Mouse (Mus musculus): Measurements from ENCODE around the gene Fmod.

The Fmod gene

DNA sequence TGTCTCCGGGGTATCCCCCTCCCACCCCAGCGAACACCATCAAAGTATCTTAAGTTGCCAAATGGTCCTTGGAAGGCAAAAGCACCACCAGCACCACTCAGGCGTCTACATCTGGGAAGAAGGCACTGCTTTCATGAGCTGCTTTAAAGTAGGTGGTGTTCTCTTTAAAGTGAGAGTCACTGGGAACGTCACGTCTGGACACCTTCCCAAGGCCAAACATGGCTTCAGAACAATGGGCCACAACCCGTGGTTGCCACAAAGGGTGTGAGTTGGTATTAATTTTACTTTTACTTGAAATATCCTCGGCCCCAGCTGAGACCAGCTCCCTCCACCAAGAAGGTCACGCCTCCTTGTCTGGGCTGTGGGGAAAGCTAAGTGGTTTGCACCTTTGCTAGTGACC lies 20.7 kb downstream of the Fmod start:
- DNase-seq, result no peak

DNA sequence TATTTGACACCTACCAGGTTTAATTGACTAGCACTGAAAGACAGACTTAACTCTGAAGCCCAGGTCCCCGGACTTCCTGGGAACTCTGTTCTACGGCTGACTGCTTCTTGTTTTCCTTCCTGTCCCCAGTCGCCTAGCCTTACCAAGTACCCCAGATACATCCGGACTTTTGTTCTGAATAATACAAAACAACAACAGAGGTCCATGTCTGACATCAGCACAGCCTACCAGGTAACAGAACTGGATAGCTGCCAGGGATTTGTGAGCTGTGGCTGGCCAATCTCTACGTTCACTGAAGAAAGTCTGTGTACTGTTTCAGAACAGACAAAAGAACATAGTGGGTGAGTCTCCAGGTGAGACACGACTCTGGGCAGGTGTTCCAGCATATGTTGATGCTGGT lies 21.8 kb downstream of the Fmod start:
- no peak for DNase-seq

- no peak for DNase-seq
Measured at GRCm38 (mm10) chr1:134059739-134060695, 23.0 kb downstream of the Fmod start.

DNA sequence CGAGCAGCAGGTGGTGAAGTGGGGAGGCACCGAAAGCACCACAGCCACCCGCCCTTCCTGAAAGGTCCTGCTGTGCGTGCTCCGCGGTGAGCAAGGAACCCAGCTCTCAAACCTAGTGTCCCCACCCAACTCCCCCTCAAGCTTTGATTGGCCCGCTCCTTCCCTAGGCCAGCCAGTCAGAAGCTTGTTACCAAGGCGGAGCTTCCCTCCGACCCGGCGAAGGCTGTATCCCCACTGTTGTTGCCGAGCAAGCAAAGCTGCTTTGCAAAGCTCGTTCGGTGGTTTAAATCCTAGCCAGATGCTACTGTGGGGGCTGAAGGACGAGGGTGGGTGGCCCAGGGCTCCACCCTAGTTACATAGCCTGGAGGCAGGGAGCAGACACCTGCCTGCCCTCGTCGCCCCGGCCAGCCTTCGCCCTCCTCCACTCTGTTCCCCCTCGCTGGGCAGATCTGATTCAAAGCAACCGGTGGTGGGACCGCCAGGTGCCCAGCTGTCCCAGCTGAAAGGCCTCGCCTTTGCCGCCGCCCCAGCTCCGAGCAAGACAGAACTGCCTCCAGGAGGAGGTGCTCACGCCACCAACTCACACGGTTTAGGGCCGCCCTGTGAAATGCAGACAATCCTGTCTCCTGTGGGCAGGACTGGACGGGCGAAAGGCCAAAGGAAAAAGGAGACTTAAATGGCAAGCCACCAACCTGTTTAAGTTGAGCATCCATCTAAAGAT lies 24.0 kb downstream of the Fmod start:
- peak; percentile 93 for DNase-seq

GRCm38 (mm10) chr1:134061915-134062314 lies 24.9 kb downstream of the Fmod start:
- DNase-seq, result no peak

DNA sequence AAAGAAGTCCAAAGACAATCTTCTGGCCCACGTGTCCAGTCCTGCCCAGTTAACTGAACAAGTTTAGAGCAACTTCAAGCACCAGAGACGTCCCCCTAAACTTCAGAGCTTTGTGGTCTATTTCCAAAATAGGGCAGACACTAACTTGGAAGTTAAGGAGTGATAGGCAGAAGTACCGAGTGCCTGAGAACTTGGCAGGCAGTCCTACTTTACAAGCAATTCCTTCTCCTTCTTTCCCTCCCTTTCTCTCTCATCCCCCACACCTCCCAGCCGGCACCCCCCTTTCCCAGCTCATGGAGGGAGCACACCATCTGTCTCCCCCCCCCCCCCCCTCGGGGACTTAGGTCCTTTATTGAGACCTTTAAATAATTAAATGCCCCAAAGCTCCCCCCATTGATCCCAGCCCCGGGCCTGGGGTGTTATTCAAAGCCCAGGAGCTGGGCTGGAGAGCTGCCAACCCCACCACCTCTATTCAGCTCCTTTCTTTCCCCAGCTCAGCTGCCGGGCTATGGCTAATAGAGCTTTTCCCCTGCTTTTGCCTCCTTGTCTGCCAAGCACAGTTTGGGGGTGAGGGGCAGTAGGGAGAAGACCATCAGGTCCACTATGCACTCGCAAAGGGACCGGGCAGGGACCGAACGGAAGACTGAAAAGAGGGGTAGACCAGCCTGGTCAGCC lies 25.5 kb downstream of the Fmod start:
- DNase-seq, result peak; percentile 66

DNA sequence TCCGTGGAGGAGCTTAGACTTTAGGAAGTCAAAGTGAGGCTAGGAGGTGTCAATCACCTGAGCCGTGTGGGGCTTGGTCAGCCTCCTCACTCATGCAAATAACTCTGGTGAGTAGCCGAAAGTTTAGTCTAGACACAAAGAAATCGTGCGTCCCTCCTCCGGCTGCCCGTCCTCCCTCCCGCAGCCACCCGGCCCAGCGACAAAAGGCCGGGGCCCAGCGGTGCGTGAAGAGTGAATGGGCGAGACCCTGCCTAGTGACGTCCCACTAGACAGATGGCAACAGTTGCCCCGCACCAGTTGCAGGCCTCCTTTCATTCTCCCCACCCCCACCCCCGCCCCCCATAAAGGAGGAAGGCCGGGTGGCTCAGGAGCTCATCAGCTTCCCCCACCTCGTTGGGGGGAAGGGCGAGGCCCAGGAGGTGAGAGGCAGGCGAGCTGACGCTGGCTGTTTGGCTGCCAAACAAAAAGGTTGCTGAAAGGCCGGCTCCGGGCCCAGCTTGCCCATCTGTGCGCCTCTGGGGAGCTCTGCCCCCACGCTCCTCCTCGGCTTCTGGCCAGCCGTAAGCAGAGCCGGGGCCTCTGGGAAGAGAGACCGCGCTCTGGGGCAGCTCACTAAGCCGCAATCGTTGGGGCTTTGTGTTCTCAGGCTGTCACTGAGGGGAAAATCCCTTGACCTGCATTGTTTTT lies 26.2 kb downstream of the Fmod start:
- DNase-seq, result peak; percentile 81

- peak; percentile 68 for DNase-seq
Measured at GRCm38 (mm10) chr1:134063773-134064125, 26.7 kb downstream of the Fmod start.

GRCm38 (mm10) chr1:134064296-134064831 lies 27.3 kb downstream of the Fmod start:
- no peak for DNase-seq

- no peak for DNase-seq
Measured at GRCm38 (mm10) chr1:134065241-134065809, 28.3 kb downstream of the Fmod start.

DNA sequence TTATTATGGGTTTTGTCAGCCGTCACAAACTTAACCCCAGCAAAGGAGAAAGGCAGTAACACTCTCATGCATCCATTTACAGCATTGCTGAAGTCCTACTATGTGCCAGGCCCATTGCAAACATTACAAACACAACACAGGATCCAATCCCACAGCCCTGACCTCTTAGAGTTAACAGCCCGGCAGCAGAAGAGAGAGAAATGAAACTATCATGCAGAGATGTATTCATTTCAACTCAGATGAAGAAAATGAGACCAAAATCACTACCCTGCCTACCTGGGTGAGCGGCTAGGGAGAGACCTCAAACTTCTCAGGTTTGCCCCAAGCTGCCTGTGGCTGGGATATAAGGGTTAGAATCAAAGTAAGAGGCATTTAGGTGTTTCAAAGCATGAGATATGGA lies 29.5 kb downstream of the Fmod start:
- no peak for DNase-seq

GRCm38 (mm10) chr1:134067143-134067619 lies 30.1 kb downstream of the Fmod start:
- DNase-seq, result peak; percentile 78

DNA sequence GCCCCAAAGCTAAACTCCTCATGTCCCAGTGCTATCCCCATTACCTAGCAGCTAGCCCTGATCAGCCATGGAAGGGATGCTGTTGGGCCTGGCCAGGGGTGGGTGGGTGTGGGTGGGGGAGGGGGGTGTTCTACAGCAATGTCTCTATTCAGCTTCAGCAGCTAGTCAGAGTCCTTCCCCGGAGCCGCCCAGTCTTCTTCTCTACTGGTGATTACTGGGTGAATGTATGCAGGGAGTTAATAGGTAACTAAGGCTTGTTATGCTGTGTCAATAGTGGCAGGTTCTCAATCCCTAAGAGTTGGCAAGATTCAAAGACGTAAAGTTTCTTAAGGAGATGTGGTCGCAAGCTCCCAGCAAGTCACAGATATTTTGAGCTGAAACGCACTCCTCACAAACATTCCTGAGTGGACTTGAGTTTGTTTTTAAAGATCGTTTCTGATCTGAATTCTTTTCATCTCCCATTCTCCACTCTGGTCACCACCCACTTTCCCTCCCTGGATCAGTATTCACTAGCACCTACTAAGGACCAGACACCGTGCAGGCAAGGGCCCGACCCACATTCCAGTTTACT lies 33.1 kb downstream of the Fmod start:
- DNase-seq, result no peak

- peak; percentile 60 for DNase-seq
Measured at GRCm38 (mm10) chr1:134071411-134072018, 34.5 kb downstream of the Fmod start.

GRCm38 (mm10) chr1:134073061-134073564 lies 36.1 kb downstream of the Fmod start:
- DNase-seq, result no peak

- no peak for DNase-seq
Measured at GRCm38 (mm10) chr1:134073658-134074057, 36.6 kb downstream of the Fmod start.

DNA sequence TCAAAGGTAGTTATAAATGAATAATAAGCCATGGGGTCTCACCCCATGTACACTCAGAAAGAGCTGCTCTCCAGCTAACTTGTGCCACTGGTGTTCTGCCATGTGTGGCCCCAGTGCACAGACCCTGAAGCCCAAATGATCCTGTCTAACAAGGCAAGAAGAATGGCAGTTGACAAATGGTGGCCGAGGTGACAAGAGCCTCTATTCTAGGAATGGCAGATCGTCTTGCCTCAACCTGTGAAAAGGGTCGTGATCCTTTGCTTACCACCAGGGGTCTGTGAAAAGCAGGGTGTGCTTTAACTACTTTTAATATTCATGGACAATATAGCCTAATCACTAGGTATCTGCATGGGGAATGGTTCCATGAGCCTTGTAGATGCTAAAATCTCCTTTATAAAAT lies 37.1 kb downstream of the Fmod start:
- DNase-seq, result no peak

GRCm38 (mm10) chr1:134074606-134075005 lies 37.6 kb downstream of the Fmod start:
- no peak for DNase-seq

DNA sequence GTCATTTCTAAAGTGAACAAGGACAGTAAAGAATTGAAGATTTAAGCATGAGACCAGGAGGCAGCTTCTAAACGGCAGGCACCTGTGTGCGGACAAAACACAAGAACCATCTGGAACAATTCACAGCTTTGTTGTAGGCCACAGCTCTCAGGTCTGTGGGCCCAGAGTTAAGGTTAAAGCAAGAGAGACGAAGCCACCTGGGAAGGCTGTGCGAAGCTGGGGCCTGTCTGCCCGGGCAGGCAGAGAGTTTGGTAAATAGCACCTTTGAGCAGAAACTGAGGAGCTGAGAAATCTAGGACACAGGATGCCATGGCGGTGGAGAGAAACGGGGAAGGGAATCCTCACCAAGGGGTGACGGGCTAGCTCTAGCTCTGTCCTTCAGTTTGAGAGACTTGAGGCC lies 38.5 kb downstream of the Fmod start:
- DNase-seq, result no peak

- no peak for DNase-seq
Measured at GRCm38 (mm10) chr1:134076789-134077188, 39.7 kb downstream of the Fmod start.
